Mouse (Mus musculus): ENCODE results near the gene Kcnd3. TPM values are rescaled to one million over a fixed set of nuclear protein-coding genes. Genes with fewer than 3 reads are reported as not detected.

Kcnd3 gene
- polyA plus RNA-seq, 2 experiments: 1.0 to 2.0 TPM

- no peaks in the 10 kb centered on the region for H3K36me3 ChIP-seq (ENCODE audit: control insufficient read depth, insufficient read depth, low read length)
- H3K4me1 ChIP-seq (ENCODE audit: control insufficient read depth, insufficient read depth, low read length): no peaks in the 10 kb centered on the region
- H3K4me3 ChIP-seq (replicated peaks; ENCODE audit: low read length): no peak overlapping the region
- H3K4me2 ChIP-seq (replicated peaks; ENCODE audit: low read depth, low read length, severe bottlenecking): no peak overlapping the region
- H3K9me3 ChIP-seq (ENCODE audit: control insufficient read depth, low read length): no peaks in the 10 kb centered on the region
- peaks cover 15% of the 10 kb centered on the region; the same call in 1 of the 2 replicates for H3K27me3 ChIP-seq (ENCODE audit: control insufficient read depth, insufficient read depth, low read length)
- TF ChIP-seq POLR2A (IDR thresholded peaks at IDR 0.05; ENCODE audit: borderline replicate concordance, extremely low read depth, insufficient read depth, insufficient read length): no peak
- no peak for ATAC-seq (ENCODE audit: low FRiP score, low read depth)
- no peak for DNase-seq (ENCODE audit: low spot score)
- 43% methylated on average over 4 of the region's 4 CpGs for WGBS
- H3K9ac ChIP-seq (ENCODE audit: low read depth, low read length, severe bottlenecking): no peak overlapping the region
- no peak overlapping the region for H3K27ac ChIP-seq (replicated peaks; ENCODE audit: low read depth, low read length)
These were observed 254.4 kb downstream of the Kcnd3 start for GRCm38 (mm10) chr3:105706366-105707020.

GRCm38 (mm10) chr3:105707590-105707989 lies 255.5 kb downstream of the Kcnd3 start:
- no peak overlapping the region for H3K9ac ChIP-seq (ENCODE audit: low read depth, low read length, severe bottlenecking)
- H3K4me3 ChIP-seq (replicated peaks; ENCODE audit: low read length): no peak overlapping the region
- no peak overlapping the region for H3K27ac ChIP-seq (replicated peaks; ENCODE audit: low read depth, low read length)
- no peaks in the 10 kb centered on the region for H3K9me3 ChIP-seq (ENCODE audit: control insufficient read depth, low read length)
- H3K27me3 ChIP-seq (ENCODE audit: control insufficient read depth, insufficient read depth, low read length): peaks cover 15% of the 10 kb centered on the region; the same call in 1 of the 2 replicates
- TF ChIP-seq POLR2A (IDR thresholded peaks at IDR 0.05; ENCODE audit: borderline replicate concordance, extremely low read depth, insufficient read depth, insufficient read length): no peak
- DNase-seq (ENCODE audit: low spot score) (peak; percentile 24), ATAC-seq (ENCODE audit: low FRiP score, low read depth) (peak; percentile 19; the same call in 1 of the 2 replicates)
- H3K36me3 ChIP-seq (ENCODE audit: control insufficient read depth, insufficient read depth, low read length): no peaks in the 10 kb centered on the region
- H3K4me2 ChIP-seq (replicated peaks; ENCODE audit: low read depth, low read length, severe bottlenecking): no peak overlapping the region
- no peaks in the 10 kb centered on the region for H3K4me1 ChIP-seq (ENCODE audit: control insufficient read depth, insufficient read depth, low read length)
- WGBS: 20% methylated on average over 7 of the region's 7 CpGs

- Histone ChIP-seq H3K9me3 (ENCODE audit: control insufficient read depth, low read length) (no peaks in the 10 kb centered on the region), H3K27me3 (ENCODE audit: control insufficient read depth, insufficient read depth, low read length) (peaks cover 7% of the 10 kb centered on the region; the same call in 1 of the 2 replicates), H3K4me1 (ENCODE audit: control insufficient read depth, insufficient read depth, low read length) (peaks cover 9% of the 10 kb centered on the region), H3K9ac (ENCODE audit: low read depth, low read length, severe bottlenecking) (no peak overlapping the region), H3K36me3 (ENCODE audit: control insufficient read depth, insufficient read depth, low read length) (no peaks in the 10 kb centered on the region), H3K4me2 (replicated peaks; ENCODE audit: low read depth, low read length, severe bottlenecking) (no peak overlapping the region), H3K27ac (replicated peaks; ENCODE audit: low read depth, low read length) (no peak overlapping the region), H3K4me3 (replicated peaks; ENCODE audit: low read length) (no peak overlapping the region)
- DNase-seq (ENCODE audit: low spot score) (peak; percentile 52), ATAC-seq (ENCODE audit: low FRiP score, low read depth) (no peak)
- no peak for TF ChIP-seq POLR2A (IDR thresholded peaks at IDR 0.05; ENCODE audit: borderline replicate concordance, extremely low read depth, insufficient read depth, insufficient read length)
- WGBS: 67% methylated on average over 6 of the region's 6 CpGs
These were observed 258.1 kb downstream of the Kcnd3 start for GRCm38 (mm10) chr3:105710246-105710645.

- ATAC-seq (ENCODE audit: low FRiP score, low read depth) (no peak), DNase-seq (ENCODE audit: low spot score) (peak; percentile 14)
- H3K9me3 ChIP-seq (ENCODE audit: control insufficient read depth, low read length): no peaks in the 10 kb centered on the region
- H3K4me3 ChIP-seq (replicated peaks; ENCODE audit: low read length): no peak overlapping the region
- H3K9ac ChIP-seq (ENCODE audit: low read depth, low read length, severe bottlenecking): no peak overlapping the region
- 75% methylated on average over 7 of the region's 7 CpGs for WGBS
- H3K36me3 ChIP-seq (ENCODE audit: control insufficient read depth, insufficient read depth, low read length): no peaks in the 10 kb centered on the region
- H3K4me1 ChIP-seq (ENCODE audit: control insufficient read depth, insufficient read depth, low read length): peaks cover 9% of the 10 kb centered on the region
- no peaks in the 10 kb centered on the region for H3K27me3 ChIP-seq (ENCODE audit: control insufficient read depth, insufficient read depth, low read length)
- no peak overlapping the region for H3K27ac ChIP-seq (replicated peaks; ENCODE audit: low read depth, low read length)
- no peak for TF ChIP-seq POLR2A (IDR thresholded peaks at IDR 0.05; ENCODE audit: borderline replicate concordance, extremely low read depth, insufficient read depth, insufficient read length)
- no peak overlapping the region for H3K4me2 ChIP-seq (replicated peaks; ENCODE audit: low read depth, low read length, severe bottlenecking)
These were observed 259.6 kb downstream of the Kcnd3 start for GRCm38 (mm10) chr3:105711741-105712140.

- peaks cover 9% of the 10 kb centered on the region for H3K4me1 ChIP-seq (ENCODE audit: control insufficient read depth, insufficient read depth, low read length)
- H3K9me3 ChIP-seq (ENCODE audit: control insufficient read depth, low read length): no peaks in the 10 kb centered on the region
- no peak for ATAC-seq (ENCODE audit: low FRiP score, low read depth)
These were observed 260.7 kb downstream of the Kcnd3 start for GRCm38 (mm10) chr3:105712827-105713226.

More at GRCm38 (mm10) chr3:105712827-105713226, 260.7 kb downstream of the Kcnd3 start:
- no peak for DNase-seq (ENCODE audit: low spot score)
- Histone ChIP-seq H3K27me3 (ENCODE audit: control insufficient read depth, insufficient read depth, low read length) (no peaks in the 10 kb centered on the region), H3K4me2 (replicated peaks; ENCODE audit: low read depth, low read length, severe bottlenecking) (no peak overlapping the region), H3K4me3 (replicated peaks; ENCODE audit: low read length) (no peak overlapping the region), H3K9ac (ENCODE audit: low read depth, low read length, severe bottlenecking) (no peak overlapping the region), H3K36me3 (ENCODE audit: control insufficient read depth, insufficient read depth, low read length) (no peaks in the 10 kb centered on the region), H3K27ac (replicated peaks; ENCODE audit: low read depth, low read length) (no peak overlapping the region)
- TF ChIP-seq POLR2A (IDR thresholded peaks at IDR 0.05; ENCODE audit: borderline replicate concordance, extremely low read depth, insufficient read depth, insufficient read length): no peak

Data from limb, embryonic 14.5 days (tissue).